Mouse (Mus musculus) embryonic fibroblast, embryonic 13.5 days (primary cell): ENCODE measurements around the gene Itpr3.

ENCODE experiments used
- CTCF ChIP-seq: IDR thresholded peaks from 2 replicates; pipeline ENCODE4 v1.5.1; 2011; ENCODE audit warnings: mild to moderate bottlenecking, control low read depth, low read length, moderate library complexity, borderline replicate concordance; ENCODE audit not compliant: insufficient read depth
- POLR2A ChIP-seq: IDR thresholded peaks from 2 replicates; pipeline ENCODE4 v1.6.1; 2011; ENCODE audit warnings: low read depth, mild to moderate bottlenecking, control low read depth, low read length, moderate library complexity

GRCm38 (mm10) chr17:27126974-27127373 is 69.9 kb downstream of the Itpr3 start:
- TF ChIP-seq POLR2A (no peak), CTCF (no peak)
